Mouse (Mus musculus) liver, embryonic 14.5 days (tissue): ENCODE measurements around the gene Dhx57.

Experiments used
- CTCF ChIP-seq: IDR thresholded peaks from 2 replicates; pipeline ENCODE4 v1.5.1; 2016; ENCODE audit warnings: antibody characterized with exemption, low read depth, control low read depth
- EP300 ChIP-seq: IDR thresholded peaks from 2 replicates; pipeline ENCODE4 v1.6.1; 2016; ENCODE audit warnings: antibody characterized with exemption, low read depth

GRCm38 (mm10) chr17:80235477-80235876 lies 54.8 kb downstream of the Dhx57 start:
- TF ChIP-seq CTCF (no peak), EP300 (no peak)
